Mouse (Mus musculus) midbrain, embryonic 13.5 days (tissue): ENCODE measurements around the gene Asic2. TPM values are rescaled to one million over a fixed set of nuclear protein-coding genes. Genes with fewer than 3 reads are reported as not detected.

Experiments
- ATAC-seq: fragments of 200-750 bp; cut with Nextera tagmentation; 2 replicates; pipeline ENCODE4 v1.8.0; 2017; ENCODE audit warnings: mild to moderate bottlenecking, moderate TSS enrichment, moderate library complexity
- H3K27ac ChIP-seq: fragments of 300-500 bp; sonication (generic); 2 replicates; pipeline ENCODE4 v1.5.1; 2015; ENCODE audit warnings: inconsistent platforms, mild to moderate bottlenecking, moderate library complexity
- H3K27me3 ChIP-seq: fragments of 300-500 bp; sonication (generic); 2 replicates; pipeline ENCODE4 v1.6.1; 2015; ENCODE audit warnings: mild to moderate bottlenecking, inconsistent platforms
- H3K36me3 ChIP-seq: fragments of 300-500 bp; sonication (generic); 2 replicates; pipeline ENCODE4 v1.6.1; 2015; ENCODE audit warnings: mild to moderate bottlenecking, inconsistent platforms
- H3K4me1 ChIP-seq: fragments of 300-500 bp; sonication (generic); replicated peaks from 2 replicates; pipeline ENCODE4 v1.6.1; 2015; ENCODE audit warnings: inconsistent platforms
- H3K4me2 ChIP-seq: fragments of 300-500 bp; sonication (generic); replicated peaks from 2 replicates; pipeline ENCODE4 v1.6.1; 2015; ENCODE audit warnings: moderate library complexity, mild to moderate bottlenecking, inconsistent platforms
- H3K4me3 ChIP-seq: fragments of 300-500 bp; sonication (generic); replicated peaks from 2 replicates; pipeline ENCODE4 v1.5.1; 2015; ENCODE audit warnings: mild to moderate bottlenecking, inconsistent platforms
- H3K9ac ChIP-seq: fragments of 300-500 bp; sonication (generic); replicated peaks from 2 replicates; pipeline ENCODE4 v1.6.1; 2015; ENCODE audit warnings: mild to moderate bottlenecking, inconsistent platforms
- H3K9me3 ChIP-seq: fragments of 300-500 bp; sonication (generic); 2 replicates; pipeline ENCODE4 v1.6.1; 2016; ENCODE audit warnings: mild to moderate bottlenecking, inconsistent platforms
- WGBS: fragments of 180-500 bp; shearing (Covaris S2); methylation state at CpG from one replicate; pipeline ENCODE4 v1.1.7; 2015; 5-methylcytosine and 5-hydroxymethylcytosine counted together
- polyA plus RNA-seq: library from polyadenylated mRNA; unstranded; fragments of >200 nt; fragmentation: Nextera tagmentation; extraction: Ambion mirVana; gene quantifications from 2 replicates; pipeline ENCODE4 v1.2.1, GENCODE M21; 2015

Gene Asic2
- polyA plus RNA-seq, 1 experiment from 2014 or later, result 5.0 TPM

- no peaks in the 10 kb centered on the region for H3K36me3 ChIP-seq
- H3K4me3 ChIP-seq, result no peak overlapping the region
- no peak for ATAC-seq
- 63% methylated on average over 4 of the region's 4 CpGs for WGBS
- no peak overlapping the region for H3K4me2 ChIP-seq
- peaks cover 6% of the 10 kb centered on the region for H3K9me3 ChIP-seq
- H3K27ac ChIP-seq, result no peak overlapping the region
- no peaks in the 10 kb centered on the region for H3K27me3 ChIP-seq
- no peaks in the 10 kb centered on the region for H3K4me1 ChIP-seq
- H3K9ac ChIP-seq, result no peak overlapping the region
Measured at GRCm38 (mm10) chr11:81163056-81163455, 805.2 kb downstream of the Asic2 start.

- Histone ChIP-seq H3K4me2 (peak overlapping the region; percentile 98), H3K9ac (no peak overlapping the region; the same call in 1 of the 2 replicates), H3K27me3 (peaks cover 45% of the 10 kb centered on the region), H3K36me3 (no peaks in the 10 kb centered on the region), H3K9me3 (no peaks in the 10 kb centered on the region), H3K27ac (peak overlapping the region; percentile 80; the same call in 1 of the 2 replicates), H3K4me1 (peaks cover 27% of the 10 kb centered on the region), H3K4me3 (peak overlapping the region; percentile 65)
- 9% methylated on average over 13 of the region's 13 CpGs for WGBS
- ATAC-seq, result peak; percentile 64
Measured at GRCm38 (mm10) chr11:81153841-81154240, 814.4 kb downstream of the Asic2 start.

- Histone ChIP-seq H3K4me2 (peak overlapping the region; percentile 98), H3K4me1 (peaks cover 27% of the 10 kb centered on the region), H3K9ac (peak overlapping the region; percentile 80), H3K9me3 (no peaks in the 10 kb centered on the region), H3K27ac (peak overlapping the region; percentile 80), H3K4me3 (peak overlapping the region; percentile 65), H3K27me3 (peaks cover 45% of the 10 kb centered on the region), H3K36me3 (no peaks in the 10 kb centered on the region)
- under 1% methylated on average over 55 of the region's 57 CpGs for WGBS
- peak; percentile 91 for ATAC-seq
Measured at GRCm38 (mm10) chr11:81153161-81153840, 815.0 kb downstream of the Asic2 start.

- peak; percentile 83 for ATAC-seq
- Histone ChIP-seq H3K4me1 (peaks cover 27% of the 10 kb centered on the region), H3K4me3 (peak overlapping the region; percentile 65), H3K9me3 (no peaks in the 10 kb centered on the region), H3K27me3 (peaks cover 45% of the 10 kb centered on the region), H3K4me2 (peak overlapping the region; percentile 98), H3K9ac (peak overlapping the region; percentile 80), H3K27ac (peak overlapping the region; percentile 80), H3K36me3 (no peaks in the 10 kb centered on the region)
- 0% methylated on average over 26 of the region's 55 CpGs for WGBS
Measured at GRCm38 (mm10) chr11:81152460-81153160, 815.6 kb downstream of the Asic2 start.

- Histone ChIP-seq H3K4me1 (peaks cover 27% of the 10 kb centered on the region), H3K27ac (no peak overlapping the region), H3K27me3 (peaks cover 45% of the 10 kb centered on the region), H3K9me3 (no peaks in the 10 kb centered on the region), H3K4me2 (peak overlapping the region; percentile 98), H3K9ac (peak overlapping the region; percentile 80), H3K36me3 (no peaks in the 10 kb centered on the region), H3K4me3 (peak overlapping the region; percentile 65)
- peak; percentile 34 for ATAC-seq
- under 1% methylated on average over 40 of the region's 42 CpGs for WGBS
Measured at GRCm38 (mm10) chr11:81152021-81152385, 816.3 kb downstream of the Asic2 start.

GRCm38 (mm10) chr11:81151286-81152020 is 816.8 kb downstream of the Asic2 start:
- peak overlapping the region; percentile 98 for H3K4me2 ChIP-seq
- no peak; the same call in 1 of the 2 replicates for ATAC-seq
- peaks cover 27% of the 10 kb centered on the region for H3K4me1 ChIP-seq
- H3K4me3 ChIP-seq, result peak overlapping the region; percentile 65
- H3K9me3 ChIP-seq, result no peaks in the 10 kb centered on the region
- H3K36me3 ChIP-seq, result no peaks in the 10 kb centered on the region
- no peak overlapping the region for H3K27ac ChIP-seq
- 4% methylated on average over 36 of the region's 36 CpGs for WGBS
- H3K27me3 ChIP-seq, result peaks cover 45% of the 10 kb centered on the region
- H3K9ac ChIP-seq, result peak overlapping the region; percentile 80

GRCm38 (mm10) chr11:81150621-81151020 is 817.6 kb downstream of the Asic2 start:
- no peak overlapping the region for H3K27ac ChIP-seq
- peaks cover 27% of the 10 kb centered on the region for H3K4me1 ChIP-seq
- H3K36me3 ChIP-seq, result no peaks in the 10 kb centered on the region
- H3K27me3 ChIP-seq, result peaks cover 41% of the 10 kb centered on the region
- H3K4me2 ChIP-seq, result peak overlapping the region; percentile 19; the same call in 1 of the 2 replicates
- H3K4me3 ChIP-seq, result no peak overlapping the region
- no peak overlapping the region for H3K9ac ChIP-seq
- no peaks in the 10 kb centered on the region for H3K9me3 ChIP-seq
- 84% methylated on average over 8 of the region's 8 CpGs for WGBS
- no peak for ATAC-seq

GRCm38 (mm10) chr11:81148423-81148822 is 819.8 kb downstream of the Asic2 start:
- WGBS, result 81% methylated on average over 10 of the region's 10 CpGs
- Histone ChIP-seq H3K4me2 (no peak overlapping the region), H3K4me1 (peaks cover 21% of the 10 kb centered on the region), H3K9me3 (no peaks in the 10 kb centered on the region), H3K4me3 (no peak overlapping the region), H3K27ac (no peak overlapping the region), H3K9ac (no peak overlapping the region), H3K36me3 (no peaks in the 10 kb centered on the region), H3K27me3 (peaks cover 25% of the 10 kb centered on the region)
- ATAC-seq, result no peak

GRCm38 (mm10) chr11:81146574-81147157 is 821.6 kb downstream of the Asic2 start:
- Histone ChIP-seq H3K9me3 (no peaks in the 10 kb centered on the region), H3K4me3 (no peak overlapping the region), H3K9ac (no peak overlapping the region), H3K4me1 (peaks cover 5% of the 10 kb centered on the region), H3K27ac (no peak overlapping the region), H3K36me3 (no peaks in the 10 kb centered on the region), H3K27me3 (peaks cover 20% of the 10 kb centered on the region), H3K4me2 (no peak overlapping the region)
- no peak for ATAC-seq
- 90% methylated on average over 9 of the region's 9 CpGs for WGBS

- no peak overlapping the region for H3K4me2 ChIP-seq
- H3K36me3 ChIP-seq, result no peaks in the 10 kb centered on the region
Measured at GRCm38 (mm10) chr11:81135141-81135540, 833.1 kb downstream of the Asic2 start.

GRCm38 (mm10) chr11:81133950-81134349 is 834.3 kb downstream of the Asic2 start:
- Histone ChIP-seq H3K4me1 (peaks cover 12% of the 10 kb centered on the region), H3K27me3 (no peaks in the 10 kb centered on the region), H3K36me3 (no peaks in the 10 kb centered on the region), H3K4me3 (no peak overlapping the region), H3K27ac (no peak overlapping the region), H3K4me2 (no peak overlapping the region), H3K9me3 (no peaks in the 10 kb centered on the region), H3K9ac (no peak overlapping the region)
- ATAC-seq, result no peak
- WGBS, result under 1% methylated on average over 5 of the region's 5 CpGs

More at GRCm38 (mm10) chr11:81135141-81135540, 833.1 kb downstream of the Asic2 start:
- Histone ChIP-seq H3K27ac (no peak overlapping the region), H3K4me1 (peaks cover 12% of the 10 kb centered on the region), H3K9me3 (no peaks in the 10 kb centered on the region), H3K27me3 (no peaks in the 10 kb centered on the region), H3K4me3 (no peak overlapping the region), H3K9ac (no peak overlapping the region)
- no peak for ATAC-seq
- 46% methylated on average over 4 of the region's 4 CpGs for WGBS
